Mouse (Mus musculus) midbrain, embryonic 14.5 days (tissue): ENCODE measurements at regions not wholly inside any gene's neighbourhood (a gene's known extent, or its start where the extent isn't known, plus 50 kb on each side); places are given as distances from the start of the nearest gene placed in this dataset.

Experiments
- ATAC-seq: fragments of 200-750 bp; cut with Nextera tagmentation; 2 replicates; pipeline ENCODE4 v1.8.0; 2017; ENCODE audit warnings: moderate number of reproducible peaks, moderate library complexity; ENCODE audit not compliant: low FRiP score, low TSS enrichment
- DNase-seq: peaks from one replicate; pipeline ENCODE4 v3.0.0-alpha.2; 2015
- H3K27ac ChIP-seq: fragments of 300-500 bp; sonication (generic); replicated peaks from 2 replicates; pipeline ENCODE4 v1.5.1; 2014; ENCODE audit warnings: mild to moderate bottlenecking, low read depth, low read length, moderate library complexity
- H3K27me3 ChIP-seq: fragments of 300-500 bp; sonication (generic); 2 replicates; pipeline ENCODE4 v1.6.1; 2014; ENCODE audit warnings: low read length, control low read depth, mixed read lengths; ENCODE audit not compliant: control insufficient read depth, insufficient read depth
- H3K36me3 ChIP-seq: fragments of 300-500 bp; sonication (generic); 2 replicates; pipeline ENCODE4 v1.6.1; 2014; ENCODE audit warnings: low read length, control low read depth; ENCODE audit not compliant: control insufficient read depth, insufficient read depth
- H3K4me1 ChIP-seq: fragments of 300-500 bp; sonication (generic); 2 replicates; pipeline ENCODE4 v1.6.1; 2014; ENCODE audit warnings: mild to moderate bottlenecking, antibody characterized with exemption, low read length, control low read depth; ENCODE audit not compliant: control insufficient read depth, insufficient read depth
- H3K4me2 ChIP-seq: fragments of 300-500 bp; sonication (generic); 2 replicates; pipeline ENCODE4 v1.6.1; 2014; ENCODE audit warnings: mild to moderate bottlenecking, low read length, moderate library complexity
- H3K4me3 ChIP-seq: fragments of 300-500 bp; sonication (generic); replicated peaks from 2 replicates; pipeline ENCODE4 v1.5.1; 2014; ENCODE audit warnings: low read depth, low read length
- H3K9ac ChIP-seq: fragments of 300-500 bp; sonication (generic); replicated peaks from 2 replicates; pipeline ENCODE4 v1.6.1; 2014; ENCODE audit warnings: mild to moderate bottlenecking, low read length, moderate library complexity
- H3K9me3 ChIP-seq: fragments of 300-500 bp; sonication (generic); 2 replicates; pipeline ENCODE4 v1.6.1; 2016; ENCODE audit warnings: low read length, control low read depth, mixed read lengths; ENCODE audit not compliant: control insufficient read depth
- WGBS: fragments of 180-500 bp; shearing (Covaris S2); extraction: QIAGEN DNeasy Blood & Tissue Kit; methylation state at CpG from one replicate; pipeline ENCODE4 v1.1.7; 2014; 5-methylcytosine and 5-hydroxymethylcytosine counted together

GRCm38 (mm10) chr3:136454967-136455366 is 129.1 kb upstream of the Bank1 start:
- H3K4me2 ChIP-seq: no peak overlapping the region
- H3K36me3 ChIP-seq: no peaks in the 10 kb centered on the region
- H3K27ac ChIP-seq: no peak overlapping the region
- DNase-seq: no peak
- no peaks in the 10 kb centered on the region for H3K27me3 ChIP-seq
- peaks cover 7% of the 10 kb centered on the region; the same call in 1 of the 2 replicates for H3K4me1 ChIP-seq
- no peaks in the 10 kb centered on the region for H3K9me3 ChIP-seq
- H3K4me3 ChIP-seq: no peak overlapping the region
- 74% methylated on average over 3 of the region's 3 CpGs for WGBS
- no peak overlapping the region for H3K9ac ChIP-seq
- ATAC-seq: no peak

GRCm38 (mm10) chr3:136450986-136451774 is 125.3 kb upstream of the Bank1 start:
- Histone ChIP-seq H3K4me2 (no peak overlapping the region), H3K9ac (no peak overlapping the region), H3K27ac (no peak overlapping the region), H3K9me3 (no peaks in the 10 kb centered on the region), H3K4me1 (peaks cover 7% of the 10 kb centered on the region; the same call in 1 of the 2 replicates), H3K36me3 (no peaks in the 10 kb centered on the region), H3K27me3 (no peaks in the 10 kb centered on the region), H3K4me3 (no peak overlapping the region)
- DNase-seq: no peak
- 84% methylated on average over 9 of the region's 9 CpGs for WGBS
- ATAC-seq: no peak

GRCm38 (mm10) chr3:136450361-136450895 is 124.6 kb upstream of the Bank1 start:
- H3K9me3 ChIP-seq: no peaks in the 10 kb centered on the region
- H3K36me3 ChIP-seq: no peaks in the 10 kb centered on the region
- no peak overlapping the region for H3K27ac ChIP-seq
- H3K4me1 ChIP-seq: no peaks in the 10 kb centered on the region; the same call in 1 of the 2 replicates
- no peak overlapping the region for H3K4me2 ChIP-seq
- ATAC-seq (no peak), DNase-seq (no peak)
- no peak overlapping the region for H3K9ac ChIP-seq
- H3K4me3 ChIP-seq: no peak overlapping the region
- 96% methylated on average over 2 of the region's 2 CpGs for WGBS
- no peaks in the 10 kb centered on the region for H3K27me3 ChIP-seq

- H3K36me3 ChIP-seq: no peaks in the 10 kb centered on the region
- DNase-seq: no peak
- H3K27me3 ChIP-seq: no peaks in the 10 kb centered on the region
- no peak overlapping the region for H3K9ac ChIP-seq
- H3K4me2 ChIP-seq: no peak overlapping the region
- H3K4me3 ChIP-seq: no peak overlapping the region
- no peaks in the 10 kb centered on the region for H3K4me1 ChIP-seq
- ATAC-seq: peak; percentile 63; the same call in 1 of the 2 replicates
- H3K9me3 ChIP-seq: no peaks in the 10 kb centered on the region
- no peak overlapping the region for H3K27ac ChIP-seq
- 52% methylated on average over 4 of the region's 4 CpGs for WGBS
Observed at GRCm38 (mm10) chr3:136449364-136449763, 123.5 kb upstream of the Bank1 start.

- WGBS: 57% methylated on average over 2 of the region's 2 CpGs
- Histone ChIP-seq H3K9ac (no peak overlapping the region), H3K36me3 (no peaks in the 10 kb centered on the region), H3K9me3 (no peaks in the 10 kb centered on the region), H3K4me2 (no peak overlapping the region), H3K4me3 (no peak overlapping the region), H3K27ac (no peak overlapping the region), H3K27me3 (no peaks in the 10 kb centered on the region), H3K4me1 (no peaks in the 10 kb centered on the region)
- ATAC-seq: no peak
- DNase-seq: no peak
Observed at GRCm38 (mm10) chr3:136444598-136444997, 118.7 kb upstream of the Bank1 start.

GRCm38 (mm10) chr3:136442099-136442498 is 116.2 kb upstream of the Bank1 start:
- ATAC-seq: no peak

GRCm38 (mm10) chr3:136439907-136440645 is 114.2 kb upstream of the Bank1 start:
- Histone ChIP-seq H3K36me3 (no peaks in the 10 kb centered on the region), H3K27ac (no peak overlapping the region), H3K4me2 (no peak overlapping the region), H3K9ac (no peak overlapping the region), H3K4me1 (no peaks in the 10 kb centered on the region), H3K27me3 (no peaks in the 10 kb centered on the region), H3K4me3 (no peak overlapping the region), H3K9me3 (no peaks in the 10 kb centered on the region)
- ATAC-seq (no peak), DNase-seq (no peak)
- WGBS: 86% methylated on average over 7 of the region's 7 CpGs

More at GRCm38 (mm10) chr3:136442099-136442498, 116.2 kb upstream of the Bank1 start:
- Histone ChIP-seq H3K9ac (no peak overlapping the region), H3K36me3 (no peaks in the 10 kb centered on the region), H3K4me3 (no peak overlapping the region), H3K27ac (no peak overlapping the region), H3K4me1 (no peaks in the 10 kb centered on the region), H3K4me2 (no peak overlapping the region), H3K27me3 (no peaks in the 10 kb centered on the region), H3K9me3 (no peaks in the 10 kb centered on the region)
- no peak for DNase-seq
- WGBS: 80% methylated on average over 2 of the region's 2 CpGs

GRCm38 (mm10) chr3:136439350-136439749 is 113.5 kb upstream of the Bank1 start:
- ATAC-seq (no peak), DNase-seq (no peak)
- Histone ChIP-seq H3K27ac (no peak overlapping the region), H3K4me3 (no peak overlapping the region), H3K27me3 (no peaks in the 10 kb centered on the region), H3K9ac (no peak overlapping the region), H3K4me2 (no peak overlapping the region), H3K4me1 (no peaks in the 10 kb centered on the region), H3K9me3 (no peaks in the 10 kb centered on the region), H3K36me3 (no peaks in the 10 kb centered on the region)
- 86% methylated on average over 5 of the region's 5 CpGs for WGBS
